Mouse (Mus musculus): ENCODE data around the gene Ispd.
A peak's percentile ranks its signal among the peaks of the same experiment; 100 is the strongest.

Ispd gene

GRCm38 (mm10) chr12:36564146-36564545 is 182.9 kb downstream of the Ispd start:
- DNase-seq (ENCODE audit: low spot score in 2 of 2) = no peak

GRCm38 (mm10) chr12:36566974-36567373 is 185.7 kb downstream of the Ispd start:
- DNase-seq (ENCODE audit: low spot score in 2 of 2) = no peak

GRCm38 (mm10) chr12:36570414-36571095 is 189.3 kb downstream of the Ispd start:
- DNase-seq (ENCODE audit: low spot score in 2 of 2) = no peak

GRCm38 (mm10) chr12:36584828-36585227 is 203.6 kb downstream of the Ispd start:
- no peak for DNase-seq (ENCODE audit: low spot score in 2 of 2)

- no peak for DNase-seq (ENCODE audit: low spot score in 2 of 2)
These were observed 216.4 kb downstream of the Ispd start for GRCm38 (mm10) chr12:36597539-36598250.

GRCm38 (mm10) chr12:36621960-36622736 is 240.9 kb downstream of the Ispd start:
- no peak for DNase-seq (ENCODE audit: low spot score in 2 of 2)

- no peak for DNase-seq (ENCODE audit: low spot score in 2 of 2)
These were observed 246.0 kb downstream of the Ispd start for GRCm38 (mm10) chr12:36627204-36627603.

DNA sequence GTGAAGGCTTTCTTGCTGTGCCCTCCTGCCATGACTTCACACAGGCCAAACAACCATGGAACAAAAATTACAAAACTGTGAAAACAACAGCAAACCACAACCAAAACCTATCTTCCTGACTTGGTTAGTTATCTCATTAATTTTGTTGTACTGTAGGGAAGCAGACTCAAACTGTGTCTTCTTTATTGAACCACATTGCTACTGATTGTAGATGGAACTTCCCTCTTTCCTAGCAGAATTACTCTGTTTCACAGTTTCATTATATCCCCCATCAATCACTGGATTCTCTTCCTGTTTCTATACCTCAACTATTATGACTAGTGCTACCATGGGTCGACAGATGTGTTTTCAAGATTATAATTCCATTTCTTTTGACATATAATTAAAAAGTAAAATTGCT is 251.2 kb downstream of the Ispd start:
- no peak for DNase-seq (ENCODE audit: low spot score in 2 of 2)

DNA sequence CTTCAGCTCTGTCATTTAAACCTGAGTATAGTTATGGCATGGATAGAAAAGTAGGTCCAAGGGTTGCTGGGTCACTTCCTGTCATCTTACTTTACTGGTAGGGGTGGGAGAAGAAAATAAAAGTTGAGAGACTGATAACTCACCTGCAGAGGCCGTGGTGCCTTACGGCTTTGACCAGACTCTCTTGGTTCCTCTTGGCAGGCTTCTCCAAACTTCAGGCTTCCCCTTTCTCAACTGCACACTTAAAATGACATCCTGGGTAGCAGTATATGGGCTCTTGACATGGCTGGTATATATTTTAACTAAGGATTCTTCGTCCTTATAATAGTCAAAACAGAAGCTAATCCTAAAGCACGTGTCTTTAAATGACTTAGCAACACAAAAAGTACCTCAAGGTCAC is 266.3 kb downstream of the Ispd start:
- DNase-seq (ENCODE audit: low spot score in 2 of 2) = no peak

DNA sequence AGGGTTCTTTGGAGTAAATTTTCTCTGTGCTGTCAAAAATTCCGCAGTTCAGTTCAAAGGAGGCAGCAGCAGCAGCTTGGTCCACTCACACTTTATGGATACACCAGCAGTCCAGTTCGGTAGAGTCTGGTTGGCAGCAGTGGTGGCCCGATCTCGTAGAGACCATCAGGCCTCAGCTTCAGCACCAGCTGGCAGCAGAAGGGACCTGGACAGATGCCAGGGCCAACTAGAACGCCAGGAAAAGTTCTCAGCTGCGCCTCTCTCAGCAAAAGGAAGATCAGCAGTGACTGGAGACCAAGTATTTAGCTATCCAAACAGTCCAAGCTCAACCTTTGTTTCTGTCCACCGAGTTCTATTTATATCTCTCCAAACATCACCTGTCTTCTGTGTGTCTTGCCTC is 281.2 kb downstream of the Ispd start:
- peak; percentile 32 to 61 for DNase-seq (ENCODE audit: low spot score in 2 of 2)

DNA sequence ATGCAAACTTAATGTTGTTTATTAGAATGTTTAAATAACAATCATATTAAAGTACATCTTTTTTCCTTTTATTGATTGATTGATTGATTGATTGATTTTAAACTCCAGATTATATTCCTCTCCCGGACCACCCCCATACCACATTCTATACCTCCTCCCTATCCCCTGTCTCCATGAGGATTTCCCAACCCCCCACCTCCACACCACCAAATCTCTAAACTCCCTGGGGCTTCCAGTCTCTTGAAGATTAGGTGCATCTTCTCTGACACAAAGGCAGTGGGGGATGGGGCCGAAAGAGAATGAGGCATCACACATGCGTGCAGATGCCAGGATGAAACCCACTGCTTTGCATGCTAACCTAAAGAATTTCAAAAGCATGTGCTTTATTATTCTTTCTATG is 283.5 kb downstream of the Ispd start:
- no peak for DNase-seq (ENCODE audit: low spot score in 2 of 2)

DNA sequence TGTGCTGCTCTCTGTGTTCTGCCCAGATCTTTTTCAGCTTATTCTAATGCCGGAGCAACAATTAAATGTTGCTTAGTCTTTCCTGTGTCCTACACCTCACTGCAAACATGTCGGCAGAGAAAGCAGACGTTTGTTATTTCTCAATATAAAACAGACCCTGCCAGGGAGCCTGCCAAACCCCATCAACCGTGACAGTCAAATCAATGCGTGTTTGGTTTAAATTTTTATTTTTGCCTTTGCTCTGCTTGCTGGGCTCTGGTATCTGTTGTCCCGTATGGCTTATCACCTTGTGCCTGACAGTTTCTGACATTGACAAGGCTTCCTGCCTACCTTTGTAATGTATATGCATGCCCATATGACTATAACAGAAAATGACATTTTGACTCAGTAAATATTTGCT is 285.5 kb downstream of the Ispd start:
- no peak for DNase-seq (ENCODE audit: low spot score in 2 of 2)

- DNase-seq (ENCODE audit: low spot score in 2 of 2) = no peak
These were observed 289.1 kb downstream of the Ispd start for GRCm38 (mm10) chr12:36670164-36670908.

GRCm38 (mm10) chr12:36670915-36671579 is 289.8 kb downstream of the Ispd start:
- DNase-seq (ENCODE audit: low spot score in 2 of 2) = no peak

DNA sequence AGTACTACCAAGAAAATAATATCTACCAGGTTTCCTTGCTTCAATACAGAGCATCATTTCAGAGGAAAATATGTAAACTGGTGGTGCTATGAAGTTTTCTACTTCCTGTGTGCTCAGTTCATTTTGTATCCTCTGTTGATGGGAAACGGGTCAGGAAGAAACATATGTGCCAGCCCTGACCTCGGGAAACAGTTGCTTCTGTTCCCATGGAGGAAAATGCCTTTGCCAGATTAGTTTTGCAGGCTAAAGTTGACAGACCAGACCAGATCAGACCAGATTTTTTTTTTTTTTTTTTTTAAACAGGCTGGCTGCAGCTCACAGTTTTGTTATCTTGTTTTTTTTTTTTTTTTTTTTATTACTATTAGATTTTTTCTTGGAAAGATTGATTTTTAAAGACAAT is 293.2 kb downstream of the Ispd start:
- DNase-seq (ENCODE audit: low spot score in 2 of 2) = no peak

- DNase-seq (ENCODE audit: low spot score in 2 of 2) = no peak
These were observed 297.0 kb downstream of the Ispd start for GRCm38 (mm10) chr12:36678220-36678619.

DNA sequence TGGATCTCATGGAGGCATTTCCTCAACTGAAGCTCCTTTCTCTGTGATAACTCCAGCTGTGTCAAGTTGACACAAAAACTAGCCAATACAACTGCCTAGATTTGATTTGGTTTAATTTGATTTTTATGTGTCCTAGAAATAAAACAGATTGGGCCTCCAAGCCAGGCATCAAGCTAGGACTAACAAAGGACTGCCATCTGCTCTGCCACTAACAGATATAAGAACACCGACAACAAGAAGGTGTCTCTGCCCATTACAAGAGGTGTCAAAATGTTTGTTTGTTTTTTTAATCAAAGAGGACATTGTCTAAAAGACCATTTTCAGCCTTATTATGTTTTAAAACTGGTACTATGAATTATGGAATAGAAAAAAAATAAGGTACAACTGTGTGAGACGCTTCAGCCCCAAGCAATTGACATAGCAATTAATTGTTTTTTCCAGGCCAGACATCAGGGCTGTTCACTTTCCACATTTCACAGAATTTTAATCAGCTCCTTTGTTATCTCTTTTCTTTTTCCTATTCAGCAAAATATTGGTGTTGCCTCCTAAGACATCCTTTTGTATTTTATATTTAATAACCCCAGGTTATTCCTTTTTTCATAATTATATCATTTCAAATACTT is 299.7 kb downstream of the Ispd start:
- no peak for DNase-seq (ENCODE audit: low spot score in 2 of 2)

- no peak for DNase-seq (ENCODE audit: low spot score in 2 of 2)
These were observed 300.5 kb downstream of the Ispd start for GRCm38 (mm10) chr12:36681779-36682178.

GRCm38 (mm10) chr12:36694072-36694471 is 312.8 kb downstream of the Ispd start:
- no peak for DNase-seq (ENCODE audit: low spot score in 2 of 2)

DNA sequence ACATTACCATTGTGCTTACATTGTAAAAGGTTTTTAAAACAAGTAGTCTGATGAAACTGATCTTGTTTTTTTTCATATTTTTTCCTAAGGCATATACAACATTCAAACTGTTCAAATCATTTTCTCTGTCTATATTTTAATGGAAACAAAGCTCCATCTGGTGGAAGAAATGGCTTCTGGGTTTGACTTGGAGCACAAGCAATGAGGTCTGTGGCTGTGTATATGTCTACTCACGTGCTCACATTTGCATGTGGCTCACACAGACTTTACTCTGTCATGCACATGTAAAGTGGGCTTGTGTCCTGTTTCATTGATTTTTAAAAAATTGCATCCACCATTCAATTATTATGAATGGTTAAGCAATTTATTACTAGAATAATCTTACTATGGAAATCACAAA is 323.1 kb downstream of the Ispd start:
- no peak for DNase-seq (ENCODE audit: low spot score in 2 of 2)

DNA sequence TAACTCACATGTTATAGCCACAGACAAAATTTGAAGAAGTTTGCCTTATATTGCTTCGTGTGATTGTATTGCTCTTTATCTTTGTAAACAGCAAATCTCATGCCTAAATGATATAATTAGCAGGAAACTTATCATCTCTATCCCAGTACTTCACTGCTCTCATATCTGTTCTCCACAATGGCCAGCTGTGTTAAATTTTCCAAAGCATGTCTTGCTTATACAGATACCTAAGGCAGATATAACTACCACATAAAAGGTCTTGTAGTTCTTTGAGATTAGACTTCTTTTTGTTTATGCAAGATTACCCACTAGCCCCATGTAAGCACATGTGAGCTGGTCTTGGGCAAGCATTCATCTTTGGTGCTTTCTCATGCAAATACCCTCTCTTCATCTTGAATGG is 327.6 kb downstream of the Ispd start:
- DNase-seq (ENCODE audit: low spot score in 2 of 2) = no peak
